In genomic region chr13:51221425-51222160, GRCm38 (mm10) we compare ENCODE assay signal across 11 mouse cellular contexts. TPM values are rescaled to one million over a fixed set of nuclear protein-coding genes. Genes with fewer than 3 reads are reported as not detected.
DNase-seq lines count a peak whose midpoint lies in the region; ATAC-seq lines count a peak whose summit lies in the region.
"Had no signal": no experiment of that assay in that cellular context is flagged by ENCODE, and none has a peak within 500 bp of the region (broad histone marks: within the 10 kb centered on the region; RNA-seq: fewer than 3 reads in every experiment).

No protein-coding gene starts in this region.

- no peak overlapping the region for H3K4me3 ChIP-seq in forebrain, embryonic 14.5 days (ENCODE audit: low read depth, low read length)
- no peak overlapping the region for H3K4me3 ChIP-seq in forebrain, embryonic 13.5 days
- H3K4me3 ChIP-seq in lung, embryonic 16.5 days (ENCODE audit: low read length) = no peak overlapping the region
- no peak overlapping the region for H3K4me3 ChIP-seq in embryonic facial prominence, embryonic 13.5 days
- H3K4me3 ChIP-seq in stomach, embryonic 14.5 days (ENCODE audit: low read depth, low read length) = no peak overlapping the region
- H3K4me3 ChIP-seq: liver, embryonic 15.5 days had no signal

- peak; percentile 14 for DNase-seq in forebrain, embryonic 14.5 days (ENCODE audit: low spot score)
- no peak for DNase-seq in lung, postnatal 36 days
- DNase-seq in cerebellum, adult 8-10 months = no peak
- no peak for DNase-seq in layer of hippocampus, adult 8-10 months (ENCODE audit: low spot score in 2 of 2)
- DNase-seq: cerebellum, postnatal 10 days had no signal

- H3K36me3 ChIP-seq in forebrain, embryonic 14.5 days (ENCODE audit: control insufficient read depth, insufficient read depth, low read length) = no peaks in the 10 kb centered on the region
- H3K36me3 ChIP-seq in forebrain, embryonic 13.5 days (ENCODE audit: poor library complexity, severe bottlenecking) = no peaks in the 10 kb centered on the region
- H3K36me3 ChIP-seq in lung, embryonic 16.5 days (ENCODE audit: control insufficient read depth, insufficient read depth, low read length) = no peaks in the 10 kb centered on the region
- no peaks in the 10 kb centered on the region for H3K36me3 ChIP-seq in embryonic facial prominence, embryonic 13.5 days
- H3K36me3 ChIP-seq in stomach, embryonic 14.5 days (ENCODE audit: control insufficient read depth, insufficient read depth, low read length) = no peaks in the 10 kb centered on the region
- H3K36me3 ChIP-seq: liver, embryonic 15.5 days had no signal

- no peak for ATAC-seq in forebrain, embryonic 14.5 days
- ATAC-seq in forebrain, embryonic 13.5 days = no peak
- ATAC-seq in lung, embryonic 16.5 days (ENCODE audit: low read depth) = peak; percentile 53
- 0 out of 2 replicates have a peak, but pooled peaks have one; percentile 34 for ATAC-seq in embryonic facial prominence, embryonic 13.5 days (ENCODE audit: insufficient number of reproducible peaks, insufficient read depth, low FRiP score, low TSS enrichment, low read depth)
- no peak for ATAC-seq in stomach, embryonic 14.5 days (ENCODE audit: insufficient number of reproducible peaks, insufficient read depth, low FRiP score, low read depth)

- no peak overlapping the region for H3K27ac ChIP-seq in forebrain, embryonic 14.5 days (ENCODE audit: low read depth, low read length)
- H3K27ac ChIP-seq in forebrain, embryonic 13.5 days = no peak overlapping the region
- peak overlapping the region; percentile 1; the same call in 1 of the 2 replicates for H3K27ac ChIP-seq in lung, embryonic 16.5 days (ENCODE audit: low read length)
- peak overlapping the region; percentile 95 for H3K27ac ChIP-seq in embryonic facial prominence, embryonic 13.5 days
- H3K27ac ChIP-seq in stomach, embryonic 14.5 days (ENCODE audit: low read length) = peak overlapping the region; percentile 64
- H3K27ac ChIP-seq: liver, embryonic 15.5 days had no signal

- no peak overlapping the region for H3K4me2 ChIP-seq in forebrain, embryonic 14.5 days (ENCODE audit: low read length)
- H3K4me2 ChIP-seq in forebrain, embryonic 13.5 days = no peak overlapping the region
- H3K4me2 ChIP-seq in lung, embryonic 16.5 days (ENCODE audit: low read depth, low read length) = no peak overlapping the region
- peak overlapping the region; percentile 26 for H3K4me2 ChIP-seq in embryonic facial prominence, embryonic 13.5 days
- H3K4me2 ChIP-seq in stomach, embryonic 14.5 days (replicated peaks; ENCODE audit: low read depth, low read length) = no peak overlapping the region
- H3K4me2 ChIP-seq: heart, embryonic 11.5 days; liver, embryonic 15.5 days had no signal

- 0 out of 2 replicates have a peak, but pooled peaks cover 3% of the 10 kb centered on the region for H3K4me1 ChIP-seq in forebrain, embryonic 14.5 days (ENCODE audit: control insufficient read depth, insufficient read depth, low read length)
- H3K4me1 ChIP-seq in forebrain, embryonic 13.5 days = no peaks in the 10 kb centered on the region
- H3K4me1 ChIP-seq in lung, embryonic 16.5 days (replicated peaks; ENCODE audit: control insufficient read depth, insufficient read depth, low read length) = peaks cover 4% of the 10 kb centered on the region
- H3K4me1 ChIP-seq in embryonic facial prominence, embryonic 13.5 days = peaks cover 46% of the 10 kb centered on the region
- peaks cover 20% of the 10 kb centered on the region for H3K4me1 ChIP-seq in stomach, embryonic 14.5 days (ENCODE audit: control insufficient read depth, insufficient read depth, low read length)
- H3K4me1 ChIP-seq: liver, embryonic 15.5 days had no signal

- no peaks in the 10 kb centered on the region for H3K27me3 ChIP-seq in forebrain, embryonic 14.5 days (replicated peaks; ENCODE audit: control insufficient read depth, insufficient read depth, low read length)
- no peaks in the 10 kb centered on the region for H3K27me3 ChIP-seq in forebrain, embryonic 13.5 days
- H3K27me3 ChIP-seq in lung, embryonic 16.5 days (ENCODE audit: control insufficient read depth, insufficient read depth, low read depth, low read length) = no peaks in the 10 kb centered on the region
- H3K27me3 ChIP-seq in embryonic facial prominence, embryonic 13.5 days = no peaks in the 10 kb centered on the region
- no peaks in the 10 kb centered on the region for H3K27me3 ChIP-seq in stomach, embryonic 14.5 days (ENCODE audit: control insufficient read depth, insufficient read depth, low read length)
- H3K27me3 ChIP-seq: liver, embryonic 15.5 days had no signal

- WGBS in forebrain, embryonic 14.5 days = 59% methylated on average over 12 of the region's 12 CpGs
- WGBS in forebrain, embryonic 13.5 days = 66% methylated on average over 12 of the region's 12 CpGs
- 54% methylated on average over 12 of the region's 12 CpGs for WGBS in lung, embryonic 16.5 days
- WGBS in embryonic facial prominence, embryonic 13.5 days = 33% methylated on average over 12 of the region's 12 CpGs
- WGBS in stomach, embryonic 14.5 days = 54% methylated on average over 12 of the region's 12 CpGs

- peaks cover 4% of the 10 kb centered on the region; the same call in 1 of the 2 replicates for H3K9me3 ChIP-seq in forebrain, embryonic 14.5 days (replicated peaks; ENCODE audit: control insufficient read depth, low read length)
- H3K9me3 ChIP-seq in forebrain, embryonic 13.5 days (replicated peaks) = no peaks in the 10 kb centered on the region
- no peaks in the 10 kb centered on the region for H3K9me3 ChIP-seq in lung, embryonic 16.5 days (ENCODE audit: control insufficient read depth, low read length)
- no peaks in the 10 kb centered on the region for H3K9me3 ChIP-seq in embryonic facial prominence, embryonic 13.5 days
- no peaks in the 10 kb centered on the region for H3K9me3 ChIP-seq in stomach, embryonic 14.5 days (ENCODE audit: control insufficient read depth, low read depth, low read length)
- H3K9me3 ChIP-seq: liver, embryonic 15.5 days had no signal

- H3K9ac ChIP-seq in forebrain, embryonic 14.5 days (ENCODE audit: low read length) = no peak overlapping the region
- H3K9ac ChIP-seq in forebrain, embryonic 13.5 days = no peak overlapping the region
- no peak overlapping the region for H3K9ac ChIP-seq in lung, embryonic 16.5 days (ENCODE audit: low read length)
- H3K9ac ChIP-seq in embryonic facial prominence, embryonic 13.5 days = peak overlapping the region; percentile 40
- no peak overlapping the region for H3K9ac ChIP-seq in stomach, embryonic 14.5 days (replicated peaks; ENCODE audit: low read depth, low read length)
- H3K9ac ChIP-seq: liver, embryonic 15.5 days had no signal

RNA-seq across cellular contexts. Expression of gene Nxnl2, which starts 50.8 kb away (rescaled TPM):
- polyA plus RNA-seq in forebrain, embryonic 14.5 days (2014; fragmentation: Nextera tagmentation; extraction: Ambion mirVana) = 0.91 and 1.1 TPM in 2 replicates
- polyA plus RNA-seq in forebrain, embryonic 13.5 days (2015; fragmentation: Nextera tagmentation; extraction: Ambion mirVana) = 0.21 and 0.55 TPM in 2 replicates
- 2.0 and 3.2 TPM in 2 replicates for polyA plus RNA-seq in lung, embryonic 16.5 days (2015; fragmentation: Nextera tagmentation; extraction: Ambion mirVana)
- 5.8 and 6.0 TPM in 2 replicates for polyA plus RNA-seq in embryonic facial prominence, embryonic 13.5 days (2015; fragmentation: Nextera tagmentation; extraction: Ambion mirVana)
- polyA plus RNA-seq in stomach, embryonic 14.5 days (2014; fragmentation: Nextera tagmentation; extraction: Ambion mirVana) = 1.0 and 1.1 TPM in 2 replicates
- total RNA-seq in layer of hippocampus, adult 8-10 months (2022) = under 1 TPM; 0.27 to 0.79 (median 0.55) TPM

Comparison
In these comparisons a context has a peak if more than half of its experiments do, and no peak if none do; other contexts are left out.
1. ATAC-seq: peak in lung, embryonic 16.5 days (single experiment) and embryonic facial prominence, embryonic 13.5 days (single experiment); none in forebrain, embryonic 14.5 days (single experiment), forebrain, embryonic 13.5 days (single experiment) and stomach, embryonic 14.5 days (single experiment).
2. H3K27ac ChIP-seq: peak in lung, embryonic 16.5 days (single experiment), embryonic facial prominence, embryonic 13.5 days (single experiment) and stomach, embryonic 14.5 days (single experiment); none in forebrain, embryonic 14.5 days (single experiment) and forebrain, embryonic 13.5 days (single experiment).